Mouse (Mus musculus): ENCODE results near the gene Tmem167.
"Not testable (repeated sequence)": the region's sequence is repeated elsewhere in the genome, so short reads cannot be mapped to it uniquely, and the experiment has no call there.

The Tmem167 gene

DNA sequence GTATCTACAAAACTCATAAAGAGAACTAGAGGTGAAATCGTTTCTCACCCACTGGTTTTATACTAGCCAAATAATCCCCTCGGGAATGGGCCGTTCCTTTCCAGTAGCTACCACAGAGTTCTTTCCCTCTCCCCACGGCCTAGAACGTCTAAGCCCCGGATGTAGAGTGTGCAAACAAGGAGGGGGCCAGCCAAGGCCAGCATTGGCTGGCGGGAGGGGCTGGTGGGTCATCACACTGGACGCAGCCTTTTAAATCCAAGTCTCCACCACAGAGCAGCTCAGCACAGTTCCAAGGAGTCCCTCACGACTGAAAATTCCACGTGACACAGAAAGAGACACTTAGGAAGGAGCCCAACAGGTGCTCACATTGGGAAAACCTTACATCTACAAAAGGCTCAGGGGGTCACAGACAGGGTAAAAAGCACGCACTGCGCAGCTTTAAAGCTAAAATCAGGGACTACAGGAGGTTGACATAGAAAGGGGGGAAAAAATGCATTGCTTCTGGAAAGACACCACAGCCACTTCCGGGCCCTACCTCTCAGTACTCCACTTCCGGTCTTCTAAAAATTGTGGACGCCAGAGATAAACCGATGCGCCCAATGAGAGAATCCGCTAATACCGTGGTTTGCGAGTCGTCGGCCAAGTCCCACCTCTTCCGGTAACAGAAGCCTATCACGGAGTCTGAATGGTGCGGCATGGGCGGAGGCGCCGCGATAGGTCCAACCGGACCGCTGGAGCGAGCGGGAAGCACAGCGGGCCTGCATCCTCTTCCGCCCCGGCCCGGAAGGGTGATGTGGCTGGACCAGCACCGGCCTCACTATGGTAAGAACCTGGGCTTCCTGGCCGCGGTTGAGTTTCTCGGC is at the start of gene Tmem167, which contains the start of gene Xrcc4:
TSS of gene Tmem167 (plus strand) at position 162 of the 863 bp plus-strand sequence.
TSS of gene Xrcc4 (minus strand) at position 647 of the 863 bp plus-strand sequence.
- peak; percentile 96 for DNase-seq (ENCODE audit: low spot score)

DNA sequence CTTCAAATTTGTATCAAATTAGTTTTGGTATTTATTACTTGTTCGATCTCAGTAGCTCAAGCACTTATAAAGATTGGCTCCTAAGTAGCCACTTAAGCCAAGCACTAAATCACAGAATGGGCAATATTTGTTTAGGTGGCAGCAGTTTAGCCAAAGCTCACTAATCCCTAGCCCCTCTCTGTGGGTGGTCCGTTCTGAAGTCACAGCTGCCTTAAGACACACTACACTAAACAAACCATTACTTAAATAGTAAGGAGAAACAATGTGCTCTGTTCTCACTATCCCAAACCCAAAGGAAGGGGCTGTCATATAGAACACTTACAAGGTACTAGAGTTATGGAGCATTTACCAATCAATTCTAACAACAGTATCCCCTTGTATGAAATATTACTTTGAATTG is 49.3 kb upstream of the Tmem167 start:
- DNase-seq (ENCODE audit: low spot score): peak; percentile 18

DNA sequence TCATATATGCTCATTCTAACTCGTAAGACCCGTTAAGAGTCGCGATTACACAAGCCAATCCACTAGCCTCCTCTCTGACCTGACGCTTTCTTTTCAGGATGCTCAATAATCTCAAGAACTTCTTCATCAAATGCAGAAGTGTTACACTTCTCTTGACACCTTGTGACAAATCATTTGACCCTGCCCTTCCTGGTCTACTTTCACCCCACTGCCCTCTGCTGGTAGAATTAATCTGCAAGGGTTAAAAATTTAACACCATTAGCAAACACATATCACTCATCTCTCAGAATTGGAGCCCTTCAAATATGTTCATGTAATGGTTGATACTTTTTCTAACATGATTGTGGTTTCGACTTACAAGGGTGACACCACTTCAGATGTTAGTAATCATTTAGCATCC is 37.2 kb upstream of the Tmem167 start:
- DNase-seq (ENCODE audit: low spot score): peak; percentile 23

DNA sequence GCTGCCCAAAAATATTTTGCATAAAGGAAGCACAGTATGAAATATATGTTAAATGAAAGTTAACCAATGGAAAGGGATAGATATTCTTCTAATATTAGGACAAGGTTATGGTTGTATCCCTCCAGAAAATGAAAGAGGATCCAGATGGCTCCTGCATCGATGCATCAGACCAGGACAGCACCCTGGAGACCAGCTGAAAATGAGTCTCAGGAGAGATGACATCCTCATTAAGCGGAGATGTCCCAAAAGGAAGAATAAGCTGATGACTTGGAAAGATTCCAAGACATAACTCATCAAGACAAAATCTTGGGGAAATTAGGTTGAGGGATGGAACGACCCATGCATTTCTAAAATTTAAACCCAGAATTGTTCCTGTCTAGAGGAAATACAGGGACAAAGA is 36.5 kb upstream of the Tmem167 start:
- DNase-seq (ENCODE audit: low spot score): no peak

DNA sequence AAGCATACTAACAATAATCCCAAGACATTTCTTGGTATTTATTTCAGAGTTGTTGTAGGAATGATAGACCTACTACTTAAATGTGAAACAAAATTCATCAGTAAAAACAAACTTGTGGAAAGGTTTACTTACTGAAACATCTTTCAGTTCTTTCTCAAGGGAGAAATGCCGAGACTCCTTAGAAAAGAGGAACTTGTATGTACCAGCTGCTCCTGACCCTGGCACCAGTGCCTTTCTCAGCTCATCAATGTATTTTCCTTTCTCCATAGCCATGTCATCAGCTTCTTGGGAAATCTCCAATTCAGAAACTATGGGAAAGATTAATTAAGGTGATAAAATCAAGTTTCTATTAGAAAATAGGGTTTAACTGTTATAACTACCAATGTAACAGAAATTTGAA is 27.0 kb upstream of the Tmem167 start:
- DNase-seq (ENCODE audit: low spot score): no peak

DNA sequence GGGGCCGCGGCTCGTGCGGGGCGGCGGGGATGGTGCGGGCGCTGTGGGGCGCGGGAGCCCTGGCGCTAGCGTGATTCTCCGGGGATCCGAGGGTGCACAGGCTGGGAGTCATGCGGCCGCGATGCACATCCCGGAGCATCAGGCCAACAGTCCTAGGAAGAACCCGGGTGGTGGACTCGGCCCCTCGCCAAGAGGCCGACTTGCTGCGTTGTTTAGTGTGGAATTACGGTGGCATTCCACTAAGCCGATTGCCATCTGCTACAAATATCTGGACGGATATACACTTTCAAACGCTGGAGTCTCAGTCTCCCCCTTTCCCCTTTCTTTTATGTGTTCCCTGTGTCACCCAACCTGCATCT is 881 bp downstream of the Tmem167 start:
- no peak for DNase-seq (ENCODE audit: low spot score)

DNA sequence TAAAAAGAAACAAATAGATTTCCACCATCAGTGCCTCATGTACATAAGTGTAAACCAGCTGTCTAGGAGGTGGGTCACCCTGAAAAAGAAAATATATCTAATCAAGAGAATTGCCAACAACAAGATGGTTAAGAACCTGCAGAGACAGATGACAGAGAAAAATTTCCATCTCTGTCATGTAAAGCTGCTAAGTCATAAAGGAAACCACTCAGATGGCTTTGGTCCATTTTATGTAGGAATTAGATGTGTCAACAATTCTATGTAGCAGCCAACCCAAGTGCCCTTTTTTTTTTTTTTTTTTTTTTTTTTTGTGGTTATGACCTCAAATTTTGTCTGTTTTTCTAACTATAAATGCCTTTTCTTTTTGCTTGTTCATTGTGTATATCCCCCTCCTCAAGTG is 12.6 kb downstream of the Tmem167 start:
- DNase-seq (ENCODE audit: low spot score): no peak

DNA sequence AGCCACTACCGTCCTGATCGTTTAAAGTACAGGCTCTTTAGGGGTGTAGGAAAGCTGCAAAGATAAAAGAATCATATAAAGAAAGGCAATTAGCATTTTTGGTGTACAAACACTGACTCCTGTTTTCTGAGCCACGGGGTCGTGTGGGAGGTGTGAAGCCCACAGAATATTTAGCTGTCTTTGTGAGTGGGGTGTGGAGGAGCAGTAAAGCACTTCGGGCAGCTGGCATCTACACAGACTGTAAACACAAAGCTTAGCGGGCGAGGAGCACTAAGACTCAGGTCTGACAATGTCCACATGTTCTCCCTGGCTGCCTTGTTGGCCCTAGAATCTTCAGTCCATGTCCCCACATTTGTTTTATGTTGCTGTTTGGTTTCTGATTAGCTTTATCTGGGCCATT is 17.2 kb downstream of the Tmem167 start:
- DNase-seq (ENCODE audit: low spot score): no peak

DNA sequence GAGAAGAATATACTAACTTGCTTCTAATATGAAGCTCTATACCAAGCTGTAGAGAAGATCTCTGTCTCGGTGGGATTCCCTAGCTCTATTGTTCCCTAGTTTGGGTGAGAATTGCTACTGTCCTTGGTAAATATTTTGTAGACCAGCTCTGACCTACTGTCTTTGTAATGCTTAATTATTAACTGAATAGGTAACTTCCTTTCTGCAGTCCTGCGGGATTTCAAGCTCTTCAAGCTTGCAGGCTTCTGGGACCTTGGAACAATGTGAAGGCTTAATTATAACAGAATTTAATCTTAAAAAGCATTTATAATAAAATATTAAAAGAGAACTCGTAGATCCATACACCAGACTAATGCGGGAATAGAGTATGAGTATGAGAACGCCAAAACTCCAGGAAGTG is 19.8 kb downstream of the Tmem167 start:
- not testable (repeated sequence) for DNase-seq (ENCODE audit: low spot score)

DNA sequence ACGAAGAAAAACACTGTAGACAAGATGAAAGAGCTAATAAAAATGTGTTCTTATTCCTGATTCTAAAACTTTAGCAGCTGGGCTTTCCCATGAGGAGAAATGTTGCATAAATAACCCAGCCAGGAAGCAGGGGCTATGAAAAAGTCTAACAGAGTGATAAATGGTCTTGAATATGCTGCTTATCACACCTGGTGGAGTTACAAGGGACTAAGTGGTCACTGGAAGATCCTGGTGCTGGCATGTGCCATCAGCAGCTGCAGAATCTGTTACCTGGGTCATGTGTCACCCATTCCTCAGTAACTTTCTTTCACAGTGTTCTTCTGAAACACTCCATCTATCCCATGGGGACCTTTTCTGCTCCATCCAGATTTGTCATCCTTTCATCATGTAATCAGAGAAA is 22.8 kb downstream of the Tmem167 start:
- DNase-seq (ENCODE audit: low spot score): no peak

DNA sequence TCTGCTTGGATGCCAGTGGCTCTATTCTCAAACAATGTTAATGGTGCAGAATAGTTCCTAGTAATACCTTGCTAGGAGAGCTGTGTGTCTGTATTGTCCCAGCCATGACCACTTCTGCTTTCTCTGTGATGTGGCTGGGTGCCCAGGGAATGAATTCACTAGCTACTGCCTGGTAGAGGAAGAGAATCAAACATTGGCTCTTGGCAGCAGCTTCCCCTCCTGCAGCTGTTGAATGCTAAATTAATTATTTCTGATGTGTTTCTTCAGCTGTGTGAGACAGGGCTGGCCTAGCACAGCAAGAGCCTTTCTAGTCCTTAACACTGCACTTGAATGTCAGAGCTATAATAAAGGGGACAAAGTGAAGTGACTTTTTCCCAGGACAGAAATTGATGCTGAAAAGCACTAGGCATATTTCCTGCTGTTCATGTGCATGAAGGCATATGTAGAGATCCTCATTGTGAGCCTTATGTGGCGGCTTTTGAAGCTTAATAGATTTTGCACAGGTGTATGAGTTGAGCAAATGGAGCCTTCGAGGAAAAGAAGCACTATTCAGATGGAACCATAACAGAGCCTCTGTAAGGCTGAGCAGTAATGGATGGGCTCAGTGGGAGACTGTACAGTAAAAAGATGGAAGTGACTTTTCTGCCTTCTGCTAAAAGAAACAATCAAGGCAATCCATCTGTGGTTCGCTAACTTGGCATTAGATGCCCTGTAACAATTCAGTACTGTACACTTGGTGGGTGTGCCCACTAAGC is 47.4 kb downstream of the Tmem167 start:
- peak; percentile 52 for DNase-seq (ENCODE audit: low spot score)

DNA sequence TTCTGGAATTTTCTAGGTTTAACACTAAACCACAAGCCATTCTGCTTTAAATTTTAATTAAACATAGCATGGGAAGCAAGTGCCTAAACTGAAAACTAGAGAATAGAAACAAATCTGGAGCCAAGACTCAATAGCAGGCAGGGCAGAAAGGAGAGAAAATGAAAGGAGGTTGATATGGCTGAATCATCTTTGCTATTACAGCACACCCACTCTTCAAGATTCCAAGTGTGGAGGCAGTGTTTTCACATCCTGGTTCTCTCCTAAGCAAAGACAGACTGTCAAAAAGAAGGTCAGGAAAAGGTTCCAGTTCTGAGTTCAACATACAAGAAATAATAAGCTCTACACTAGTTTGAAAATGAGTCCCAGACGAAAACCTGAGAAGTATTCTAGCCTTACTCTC is 52.8 kb downstream of the Tmem167 start:
- DNase-seq (ENCODE audit: low spot score): no peak

DNA sequence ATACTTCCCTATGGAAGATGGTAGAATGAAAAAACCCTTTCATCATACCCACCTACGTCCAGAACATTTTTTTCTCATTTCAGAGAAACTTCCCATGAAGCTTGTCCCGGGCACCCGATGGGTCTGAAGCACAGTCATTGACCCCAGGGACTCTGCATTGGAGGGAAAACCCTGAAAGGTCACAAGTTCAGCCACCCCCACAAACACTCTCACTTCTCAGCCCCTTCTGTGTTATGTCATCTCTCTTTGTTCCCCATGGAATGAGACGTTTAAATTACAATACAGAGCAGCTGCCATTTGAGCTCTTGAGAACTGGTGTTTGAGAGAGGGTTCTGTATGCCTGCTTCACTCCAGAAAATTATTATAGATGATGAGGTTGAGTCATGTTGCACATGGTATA is 54.3 kb downstream of the Tmem167 start:
- DNase-seq (ENCODE audit: low spot score): no peak

DNA sequence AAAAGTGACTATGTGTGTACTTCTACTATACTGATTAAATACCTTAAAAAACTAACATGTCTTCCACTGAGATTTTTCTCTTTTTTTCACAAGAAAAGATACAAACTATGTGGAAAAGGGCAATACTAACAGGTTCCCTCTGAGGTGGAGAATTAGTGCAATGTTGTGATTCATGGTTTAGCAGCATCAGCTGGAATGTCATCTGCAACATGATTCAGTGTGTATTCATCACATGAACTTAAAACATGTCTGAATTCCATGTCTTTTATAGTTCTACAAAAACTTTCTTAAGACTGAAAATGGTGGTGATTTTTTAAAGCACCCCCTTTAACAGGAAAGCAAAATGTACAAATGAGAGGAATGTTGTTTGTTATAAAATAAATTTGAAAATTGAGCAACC is 63.0 kb downstream of the Tmem167 start:
- DNase-seq (ENCODE audit: low spot score): no peak

DNA sequence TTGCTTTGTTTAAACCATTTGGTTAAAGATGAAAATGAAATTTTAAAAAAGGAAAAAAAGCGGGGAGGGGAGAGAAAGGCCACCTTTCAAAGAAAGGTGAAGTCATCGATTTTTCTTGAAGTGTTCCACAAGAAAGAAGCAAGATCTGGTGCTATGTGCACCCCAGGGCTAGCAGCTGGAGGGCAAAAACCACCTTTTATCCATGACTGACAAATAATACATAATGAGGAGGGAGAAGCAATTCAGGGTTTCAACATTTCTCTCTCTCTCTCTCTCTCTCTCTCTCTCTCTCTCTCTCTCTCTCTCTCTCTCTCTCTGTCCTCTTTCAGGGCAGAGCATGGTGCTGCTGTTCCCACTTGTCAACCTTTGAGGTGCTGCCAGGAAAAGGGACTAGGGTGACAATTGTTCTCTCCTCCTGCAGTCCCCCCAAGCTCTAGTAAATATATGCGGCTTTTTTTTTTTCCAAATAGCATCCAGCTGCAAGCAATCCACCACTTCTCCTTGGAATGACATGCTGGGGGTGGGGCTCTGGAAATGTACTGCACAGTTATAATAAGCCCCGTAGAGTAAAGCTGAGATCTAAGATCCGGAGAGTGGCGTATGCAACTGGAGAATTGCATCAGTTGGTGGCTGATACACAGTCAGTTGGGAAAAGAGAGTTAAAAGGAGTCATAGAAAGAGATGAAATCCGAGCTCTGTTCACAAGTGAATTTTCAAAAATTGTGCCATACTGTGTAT is 63.8 kb downstream of the Tmem167 start:
- no peak for DNase-seq (ENCODE audit: low spot score)

DNA sequence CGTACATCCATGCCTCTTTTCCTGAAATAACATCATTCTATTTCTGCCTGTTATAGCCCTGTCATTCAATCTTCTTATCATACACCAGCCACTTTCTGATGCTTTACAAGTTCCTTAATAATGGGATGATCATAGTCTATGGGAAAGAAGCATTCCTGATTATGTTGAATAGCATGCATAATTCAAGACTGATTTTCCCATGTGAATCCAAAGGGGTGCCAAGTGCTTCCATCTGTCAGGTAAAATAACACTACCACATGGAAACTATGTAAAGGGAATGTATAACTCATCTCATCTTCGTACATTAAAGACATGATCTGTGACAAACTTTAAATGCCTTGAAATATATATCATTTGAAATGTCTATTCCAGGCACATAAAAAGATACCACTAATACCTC is 75.2 kb downstream of the Tmem167 start:
- no peak for DNase-seq (ENCODE audit: low spot score)

DNA sequence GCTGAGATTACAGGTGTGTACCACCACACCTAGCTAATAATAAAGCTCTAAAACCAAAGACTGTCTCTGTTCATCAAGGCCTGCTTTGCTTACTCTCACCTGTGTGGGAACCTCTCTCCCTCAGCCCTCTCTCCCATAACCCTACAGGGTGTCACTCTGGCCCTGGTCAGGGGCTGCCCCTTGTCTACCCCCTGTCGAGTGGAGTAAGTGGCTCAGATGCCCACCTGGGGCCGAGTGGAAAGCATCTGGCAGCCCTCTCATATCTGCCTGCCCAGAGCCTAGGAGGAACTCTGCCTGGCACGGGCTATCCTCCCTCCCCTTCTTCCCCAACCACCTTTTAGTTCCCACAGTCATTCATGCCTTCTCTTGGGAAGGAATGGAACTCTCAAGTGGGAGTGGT is 78.1 kb downstream of the Tmem167 start:
- DNase-seq (ENCODE audit: low spot score): no peak

DNA sequence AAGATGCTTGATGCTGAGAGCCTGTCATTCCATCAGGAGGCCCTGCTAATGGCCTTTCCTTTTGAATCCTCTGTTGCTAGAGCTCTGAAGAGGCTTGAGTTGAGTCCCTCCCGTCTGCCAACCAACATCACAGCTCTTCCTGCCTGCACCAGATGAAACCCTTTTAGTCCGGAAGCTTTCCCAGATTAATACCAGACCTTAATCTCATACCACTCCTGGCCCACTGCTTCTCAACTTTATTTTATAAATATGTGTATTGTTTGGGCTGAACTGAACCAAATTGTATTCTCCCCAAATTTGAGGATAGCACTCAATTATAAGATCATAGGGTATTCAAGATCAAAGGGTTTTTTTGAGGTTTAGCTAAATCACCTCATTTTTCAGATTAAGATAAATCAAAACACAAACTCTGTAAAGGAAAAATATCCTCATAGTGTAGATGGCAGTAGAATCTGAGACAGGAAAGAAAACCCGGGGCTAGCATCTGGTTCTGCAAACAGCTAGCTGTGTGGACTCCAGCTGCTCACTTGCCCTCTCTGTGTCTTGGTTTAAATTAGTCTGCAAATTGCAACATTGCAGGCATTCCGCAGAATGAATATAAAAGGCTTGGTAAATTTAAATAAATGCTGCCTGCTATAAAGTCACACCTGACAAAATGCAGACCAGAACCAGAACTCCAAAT is 81.3 kb downstream of the Tmem167 start:
- no peak for DNase-seq (ENCODE audit: low spot score)

DNA sequence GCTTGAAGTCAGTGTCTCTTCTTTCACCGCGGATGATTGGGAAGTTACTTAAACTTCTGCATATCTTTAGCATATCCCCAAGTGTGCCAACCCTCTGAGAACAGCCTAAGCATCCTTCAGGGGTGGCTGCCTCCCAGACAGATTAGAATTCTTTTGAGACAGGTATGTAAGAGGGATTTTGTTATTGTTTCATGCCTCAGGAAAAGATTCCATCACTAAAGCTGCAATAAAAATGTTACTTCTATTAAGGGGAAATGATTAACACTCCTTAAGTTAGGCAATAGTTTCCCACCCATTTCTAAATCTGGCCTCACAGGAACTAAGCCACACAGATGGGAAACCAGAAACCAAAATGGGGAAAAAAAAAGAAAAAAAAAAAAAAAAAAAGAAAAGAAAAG is 81.9 kb downstream of the Tmem167 start:
- DNase-seq (ENCODE audit: low spot score): no peak

DNA sequence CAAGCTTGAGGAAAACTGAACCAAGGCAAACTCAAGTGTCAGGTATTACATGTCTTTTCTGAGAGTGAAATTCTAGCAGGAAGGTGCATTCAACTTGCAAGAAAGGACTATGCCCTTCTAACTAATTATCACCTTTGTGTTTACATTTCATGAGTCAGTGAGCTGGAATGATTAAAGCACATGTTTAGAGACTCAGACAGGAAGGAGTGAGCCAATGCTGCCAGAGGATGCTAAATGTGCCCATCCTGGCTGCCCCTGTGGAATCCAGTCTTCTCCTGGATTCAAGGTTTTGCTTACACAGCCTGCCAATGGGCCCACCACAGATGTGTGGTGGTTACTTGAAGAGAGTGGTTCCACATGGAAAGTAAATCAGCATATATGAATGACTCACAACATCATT is 82.5 kb downstream of the Tmem167 start:
- peak; percentile 19 for DNase-seq (ENCODE audit: low spot score)

DNA sequence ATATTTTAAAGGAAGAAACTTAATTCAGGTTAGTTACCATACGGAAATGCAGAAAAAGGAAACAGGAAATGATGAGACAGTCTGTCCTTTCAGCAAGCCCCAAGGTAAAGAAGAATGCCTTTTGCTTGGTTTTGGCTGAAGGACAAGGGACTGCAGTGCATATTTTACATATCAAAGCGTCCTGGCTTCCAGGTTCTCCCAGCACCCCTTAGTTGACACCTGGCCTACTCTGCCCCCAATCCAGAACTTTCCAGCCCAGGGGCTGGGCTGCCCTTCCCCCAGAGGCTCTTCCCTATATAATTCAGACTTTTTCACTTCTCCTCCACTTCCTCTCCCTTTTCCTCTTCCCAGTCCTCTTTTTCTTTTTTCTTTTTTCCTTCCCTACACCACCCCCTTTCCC is 86.7 kb downstream of the Tmem167 start:
- DNase-seq (ENCODE audit: low spot score): no peak

DNA sequence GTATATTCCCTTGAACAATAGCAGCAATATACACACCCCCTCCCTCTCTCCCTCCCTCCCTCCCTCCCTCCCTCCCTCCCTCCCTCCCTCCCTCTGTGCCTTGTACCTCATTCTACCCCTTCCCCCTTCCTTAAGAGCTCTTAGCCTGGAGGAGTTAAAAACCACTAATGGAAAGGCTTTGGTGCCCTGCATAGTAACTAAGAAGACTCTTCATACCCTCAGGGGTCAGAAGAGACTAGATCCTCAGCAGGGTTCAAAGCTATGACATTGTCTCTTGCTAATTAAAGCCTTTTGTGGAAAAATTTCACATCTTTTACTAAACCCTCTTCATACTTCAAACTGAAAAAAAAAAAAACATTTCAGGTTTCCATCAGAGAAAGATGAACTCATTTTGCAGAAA is 93.3 kb downstream of the Tmem167 start:
- no peak for DNase-seq (ENCODE audit: low spot score)
